Mouse (Mus musculus): ENCODE measurements around the gene Corin. TPM values are rescaled to one million over a fixed set of nuclear protein-coding genes. Genes with fewer than 3 reads are reported as not detected.

The Corin gene
- 0.62 and 1.0 TPM in 2 replicates for polyA plus RNA-seq (2016; fragmentation: Nextera tagmentation; extraction: Ambion mirVana)

DNA sequence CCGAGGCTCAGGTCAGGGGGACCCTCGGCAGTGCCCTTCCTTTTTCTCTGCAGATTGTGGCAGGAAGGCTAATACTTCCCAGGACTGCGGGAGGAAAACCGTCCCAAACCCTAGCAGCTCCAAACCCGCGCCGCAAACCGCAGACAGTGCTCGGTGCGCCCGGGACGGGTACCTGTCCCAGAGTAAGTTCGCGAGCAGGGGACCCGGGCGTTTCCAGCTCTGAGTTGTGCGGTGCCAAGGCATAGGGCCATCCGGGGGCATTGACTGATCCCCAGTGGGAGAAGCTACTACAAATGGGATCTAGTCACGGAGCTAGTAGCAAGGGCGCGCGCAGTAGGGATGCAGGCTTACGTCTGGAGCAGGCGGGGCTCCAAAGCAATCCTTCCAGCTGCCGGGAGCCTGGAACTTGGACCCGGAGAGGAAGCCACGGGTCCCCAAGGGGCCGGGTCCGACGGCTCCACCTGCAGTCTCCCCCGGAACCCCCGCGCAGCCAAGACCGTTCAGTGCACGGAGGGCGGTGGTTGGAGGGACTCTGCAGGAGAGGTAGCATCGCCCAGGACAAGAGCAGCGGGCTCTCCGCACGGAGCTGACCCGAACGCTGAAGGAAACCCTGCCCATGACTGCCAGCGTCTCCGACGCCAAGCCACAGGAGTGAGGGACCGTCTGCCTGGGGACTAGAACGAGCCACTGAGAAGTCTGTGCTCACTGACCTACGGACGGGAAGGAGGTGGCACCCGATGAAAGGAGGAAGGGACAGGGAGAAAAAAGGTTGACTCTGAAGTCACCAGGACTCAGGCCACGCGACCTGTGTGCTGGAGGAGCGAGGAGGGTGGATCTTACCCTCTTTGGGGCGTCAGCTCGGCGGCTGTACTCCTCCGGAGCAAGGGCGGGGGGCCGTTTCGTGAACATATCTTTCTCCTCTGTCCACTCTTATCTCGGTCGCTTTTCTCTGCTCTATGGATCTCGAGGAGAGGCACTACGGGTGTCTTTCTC lies at the start of gene Corin:
TSS of gene Corin (minus strand) at position 943 of the 993 bp plus-strand sequence.
- 1% methylated on average over 63 of the region's 64 CpGs for WGBS
- Histone ChIP-seq H3K9ac (peak within 1 kb of the TSS; percentile 36; the same call in 1 of the 2 replicates), H3K27me3 (peaks cover 44% of the 10 kb centered on the region), H3K4me3 (replicated peaks) (peak within 1 kb of the TSS; percentile 37), H3K36me3 (replicated peaks) (no peaks in the 10 kb centered on the region), H3K4me2 (peak within 1 kb of the TSS; percentile 56), H3K4me1 (peaks cover 13% of the 10 kb centered on the region), H3K27ac (no peak within 1 kb of the TSS), H3K9me3 (no peaks in the 10 kb centered on the region)
- no peak; the same call in 1 of the 2 replicates for ATAC-seq (ENCODE audit: low FRiP score)

DNA sequence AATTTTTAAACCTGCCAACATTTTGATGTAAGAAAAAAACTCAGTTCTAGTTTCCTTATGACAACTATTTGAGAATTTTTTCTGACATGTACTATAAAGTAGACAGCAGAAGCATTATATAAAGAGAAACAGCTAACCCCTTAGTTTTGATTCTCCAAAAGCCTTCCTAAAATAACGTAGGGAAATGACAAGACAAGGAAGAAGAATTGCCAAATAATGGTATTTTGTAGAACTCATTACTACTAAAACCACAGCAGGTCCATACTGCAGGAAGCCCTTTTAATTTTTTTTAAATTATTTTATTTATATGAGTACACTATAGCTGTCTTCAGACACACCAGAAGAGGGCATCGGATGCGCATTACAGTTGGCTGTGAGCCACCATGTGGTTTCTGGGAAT lies 46.9 kb upstream of the Corin start:
- Histone ChIP-seq H3K9ac (no peak overlapping the region), H3K4me1 (no peaks in the 10 kb centered on the region), H3K27me3 (no peaks in the 10 kb centered on the region), H3K4me2 (no peak overlapping the region), H3K9me3 (no peaks in the 10 kb centered on the region), H3K4me3 (replicated peaks) (no peak overlapping the region), H3K36me3 (replicated peaks) (peaks cover 12% of the 10 kb centered on the region), H3K27ac (no peak overlapping the region)
- no peak for ATAC-seq (ENCODE audit: low FRiP score)
- WGBS = 97% methylated on average over 3 of the region's 3 CpGs

DNA sequence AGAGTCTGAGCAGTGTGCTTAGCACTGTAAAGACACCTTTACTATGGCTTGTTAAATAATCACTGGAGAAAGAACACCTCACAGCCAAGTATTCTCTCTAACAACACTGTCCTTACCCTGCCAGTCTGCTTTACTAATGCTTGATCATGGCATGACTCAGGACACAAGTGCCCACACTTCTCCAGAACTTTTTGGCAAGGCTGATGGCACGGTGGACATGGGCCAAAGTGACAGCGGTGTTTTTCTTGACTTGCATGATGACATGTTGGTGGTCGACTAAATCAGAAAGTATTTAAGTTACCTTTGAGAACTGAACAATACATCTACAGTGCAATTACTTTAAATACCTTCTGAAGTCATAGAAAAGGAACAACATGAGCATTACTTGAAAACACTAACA lies 24.6 kb upstream of the Corin start:
- Histone ChIP-seq H3K36me3 (replicated peaks) (peaks cover 38% of the 10 kb centered on the region), H3K27ac (no peak overlapping the region), H3K4me3 (replicated peaks) (no peak overlapping the region), H3K9ac (no peak overlapping the region), H3K9me3 (no peaks in the 10 kb centered on the region), H3K4me2 (no peak overlapping the region), H3K4me1 (no peaks in the 10 kb centered on the region), H3K27me3 (no peaks in the 10 kb centered on the region)
- no peak for ATAC-seq (ENCODE audit: low FRiP score)
- 96% methylated on average over 3 of the region's 3 CpGs for WGBS

DNA sequence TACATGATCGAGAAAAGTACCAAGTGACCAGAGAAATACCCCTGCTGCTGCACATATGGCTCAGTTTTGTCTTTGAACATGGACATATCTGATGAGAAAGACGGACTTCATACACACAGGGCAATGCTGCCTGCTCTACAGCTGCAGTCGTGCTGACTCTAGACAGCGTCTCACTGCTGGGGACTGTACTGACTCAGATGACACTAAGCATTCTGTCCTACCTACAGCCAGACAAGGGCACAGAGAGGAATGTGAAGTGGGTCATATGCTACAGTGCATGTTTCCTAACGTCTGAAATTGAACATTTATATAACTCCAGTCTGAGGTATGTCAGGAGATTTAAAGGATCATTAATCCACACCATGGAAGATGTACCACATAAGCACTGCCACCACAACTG lies 9.5 kb upstream of the Corin start:
- Histone ChIP-seq H3K4me3 (replicated peaks) (no peak overlapping the region), H3K27me3 (no peaks in the 10 kb centered on the region), H3K4me1 (no peaks in the 10 kb centered on the region), H3K9me3 (no peaks in the 10 kb centered on the region), H3K36me3 (replicated peaks) (peaks cover 35% of the 10 kb centered on the region), H3K9ac (no peak overlapping the region), H3K4me2 (no peak overlapping the region), H3K27ac (no peak overlapping the region)
- no peak for ATAC-seq (ENCODE audit: low FRiP score)
- WGBS = 91% methylated on average over 5 of the region's 5 CpGs

DNA sequence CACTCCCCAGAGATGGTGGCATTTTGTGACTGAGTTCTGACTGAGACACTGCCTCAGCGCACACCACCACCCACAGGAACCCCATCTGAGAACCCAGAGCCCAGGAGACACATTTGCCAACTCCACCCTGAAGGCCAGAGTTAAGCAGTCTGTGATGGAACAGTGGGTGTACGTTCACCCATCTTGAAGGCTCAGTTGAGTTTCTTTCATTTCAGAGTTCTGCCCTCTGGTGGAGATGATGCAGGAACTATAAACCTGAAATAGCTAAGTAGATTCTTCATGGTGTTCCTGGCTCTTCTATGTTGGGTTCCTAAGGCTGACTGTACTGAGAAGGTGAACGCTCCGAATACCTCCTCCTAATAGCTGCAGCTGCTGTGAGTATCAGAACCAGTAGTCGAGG lies 1.5 kb upstream of the Corin start:
- no peak for ATAC-seq (ENCODE audit: low FRiP score)
- no peak overlapping the region for H3K4me3 ChIP-seq (replicated peaks)
- no peaks in the 10 kb centered on the region for H3K36me3 ChIP-seq (replicated peaks)
- H3K27ac ChIP-seq = no peak overlapping the region
- peaks cover 44% of the 10 kb centered on the region for H3K27me3 ChIP-seq
- H3K9ac ChIP-seq = no peak overlapping the region
- 77% methylated on average over 5 of the region's 5 CpGs for WGBS
- no peaks in the 10 kb centered on the region for H3K9me3 ChIP-seq
- H3K4me2 ChIP-seq = no peak overlapping the region
- H3K4me1 ChIP-seq = peaks cover 13% of the 10 kb centered on the region

DNA sequence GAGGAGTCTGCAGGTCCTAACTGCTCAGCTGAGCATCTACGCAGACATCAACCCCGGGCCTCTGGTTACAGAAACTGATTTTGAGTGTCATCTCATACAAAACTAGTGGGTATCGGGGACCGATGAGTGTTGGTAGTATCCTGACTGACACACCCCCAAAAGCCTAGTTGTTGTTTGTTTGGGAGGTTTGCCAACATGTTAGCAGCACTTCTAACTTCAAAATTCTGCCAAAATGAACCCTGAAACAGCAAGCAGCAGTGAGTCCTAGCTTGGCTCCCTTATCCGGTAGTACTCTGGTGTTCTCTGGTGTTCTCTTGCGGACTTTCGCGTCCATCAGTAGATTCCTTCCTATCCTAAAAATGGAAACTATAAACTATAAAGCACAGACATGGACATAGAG lies 1.5 kb downstream of the Corin start:
- no peak overlapping the region; the same call in 1 of the 2 replicates for H3K4me2 ChIP-seq
- WGBS = 76% methylated on average over 8 of the region's 8 CpGs

DNA sequence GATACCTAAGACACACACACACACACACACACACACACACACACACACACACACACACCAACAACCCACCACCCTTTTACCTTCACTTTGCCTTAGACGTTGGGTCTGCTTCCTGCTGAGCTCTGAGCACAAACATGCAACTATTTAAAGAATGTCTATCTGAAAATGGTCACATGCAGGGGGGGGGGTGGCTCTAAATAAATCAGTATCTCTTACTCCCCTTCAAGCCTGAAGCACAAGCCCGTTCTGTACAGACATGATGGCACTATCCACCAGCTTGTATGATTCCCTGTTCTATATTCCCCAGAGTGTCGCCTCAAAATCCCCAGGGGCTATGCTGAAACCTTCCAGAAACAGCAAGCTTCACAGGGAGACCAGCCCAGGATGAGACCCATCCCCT lies 2.5 kb downstream of the Corin start:
- H3K4me2 ChIP-seq = no peak overlapping the region
- no peak overlapping the region for H3K9ac ChIP-seq
- H3K27me3 ChIP-seq = peaks cover 44% of the 10 kb centered on the region
- 64% methylated on average over 3 of the region's 3 CpGs for WGBS
- no peaks in the 10 kb centered on the region for H3K36me3 ChIP-seq (replicated peaks)
- H3K4me3 ChIP-seq (replicated peaks) = no peak overlapping the region
- H3K4me1 ChIP-seq = peaks cover 13% of the 10 kb centered on the region
- ATAC-seq (ENCODE audit: low FRiP score) = no peak
- no peak overlapping the region for H3K27ac ChIP-seq
- H3K9me3 ChIP-seq = no peaks in the 10 kb centered on the region

More for the DNA sequence above, 1.5 kb downstream of the Corin start:
- ATAC-seq (ENCODE audit: low FRiP score) = no peak
- no peaks in the 10 kb centered on the region for H3K9me3 ChIP-seq
- peaks cover 44% of the 10 kb centered on the region for H3K27me3 ChIP-seq
- H3K27ac ChIP-seq = no peak overlapping the region
- no peaks in the 10 kb centered on the region for H3K36me3 ChIP-seq (replicated peaks)
- no peak overlapping the region for H3K4me3 ChIP-seq (replicated peaks)
- peaks cover 13% of the 10 kb centered on the region for H3K4me1 ChIP-seq
- no peak overlapping the region for H3K9ac ChIP-seq

DNA sequence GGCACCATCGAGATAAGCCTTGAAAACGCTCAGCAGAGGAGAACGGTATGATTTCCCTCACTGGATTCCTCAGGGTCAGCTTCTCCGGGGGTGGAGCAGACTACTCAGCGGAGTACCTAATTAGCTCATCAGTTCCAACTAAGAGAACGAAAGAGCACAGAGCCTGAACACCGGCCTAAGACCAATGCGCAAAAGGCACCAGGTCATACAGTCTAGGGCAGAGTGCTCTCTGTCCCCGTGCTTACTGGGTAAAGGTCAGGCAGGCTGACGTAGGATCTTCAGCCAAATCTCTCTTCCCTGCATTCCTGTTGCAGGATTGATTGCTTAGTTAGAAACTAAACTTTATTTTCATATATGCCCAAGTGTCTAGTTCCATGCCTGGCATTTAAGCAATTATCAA lies 6.0 kb downstream of the Corin start:
- no peak overlapping the region for H3K4me3 ChIP-seq (replicated peaks)
- H3K9me3 ChIP-seq = no peaks in the 10 kb centered on the region
- no peak overlapping the region for H3K27ac ChIP-seq
- no peak overlapping the region for H3K9ac ChIP-seq
- no peaks in the 10 kb centered on the region for H3K36me3 ChIP-seq (replicated peaks)
- ATAC-seq (ENCODE audit: low FRiP score) = no peak
- peaks cover 21% of the 10 kb centered on the region for H3K27me3 ChIP-seq
- H3K4me2 ChIP-seq = no peak overlapping the region
- peaks cover 1% of the 10 kb centered on the region; the same call in 1 of the 2 replicates for H3K4me1 ChIP-seq
- 81% methylated on average over 10 of the region's 10 CpGs for WGBS

DNA sequence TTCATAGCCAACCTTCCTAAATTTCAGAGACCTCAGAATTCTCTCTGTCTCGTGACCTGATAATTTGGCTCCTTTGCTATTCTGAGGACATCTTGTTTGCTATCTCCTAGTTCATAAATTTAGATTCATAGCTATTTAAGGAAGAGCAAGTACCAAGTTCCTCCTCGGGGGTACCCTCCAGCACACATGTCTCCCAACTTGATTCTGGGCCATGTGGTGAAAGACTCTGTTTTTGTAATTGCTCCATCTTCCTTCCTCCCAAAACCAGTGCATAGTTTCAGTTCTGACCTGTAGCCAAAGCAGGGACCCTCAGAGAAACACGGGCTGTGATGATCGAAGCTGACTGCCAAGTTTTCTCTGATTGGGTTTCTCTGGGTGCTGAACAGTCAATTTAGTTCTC lies 7.5 kb downstream of the Corin start:
- Histone ChIP-seq H3K4me3 (replicated peaks) (no peak overlapping the region), H3K27ac (no peak overlapping the region), H3K4me2 (no peak overlapping the region), H3K36me3 (replicated peaks) (no peaks in the 10 kb centered on the region), H3K27me3 (peaks cover 5% of the 10 kb centered on the region; the same call in 1 of the 2 replicates), H3K9ac (no peak overlapping the region), H3K4me1 (no peaks in the 10 kb centered on the region), H3K9me3 (no peaks in the 10 kb centered on the region)
- 87% methylated on average over 4 of the region's 4 CpGs for WGBS
- ATAC-seq (ENCODE audit: low FRiP score) = no peak

DNA sequence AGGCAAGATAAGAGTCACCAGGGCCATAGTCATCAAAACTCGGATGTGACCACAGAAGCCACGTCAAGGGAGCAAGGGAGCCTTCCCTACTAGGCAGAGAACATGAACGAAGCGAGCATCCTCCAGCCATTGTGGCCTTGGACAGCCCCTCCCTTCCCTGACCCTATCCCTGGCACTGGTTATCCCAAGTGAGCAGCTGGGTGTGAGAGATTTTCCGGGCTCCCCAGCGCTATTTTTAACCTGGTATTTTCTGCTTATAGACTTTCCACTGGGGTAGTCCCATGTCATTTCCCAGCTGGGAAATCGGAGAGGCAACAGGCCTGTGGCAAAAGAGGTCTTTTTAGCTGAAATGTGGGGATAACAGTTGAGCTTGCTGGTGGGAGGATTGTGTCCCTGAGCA lies 10.4 kb downstream of the Corin start:
- Histone ChIP-seq H3K4me2 (no peak overlapping the region), H3K4me1 (no peaks in the 10 kb centered on the region), H3K36me3 (replicated peaks) (no peaks in the 10 kb centered on the region), H3K27ac (no peak overlapping the region), H3K4me3 (replicated peaks) (no peak overlapping the region), H3K9me3 (no peaks in the 10 kb centered on the region), H3K27me3 (no peaks in the 10 kb centered on the region), H3K9ac (no peak overlapping the region)
- ATAC-seq (ENCODE audit: low FRiP score) = no peak
- 85% methylated on average over 7 of the region's 7 CpGs for WGBS

DNA sequence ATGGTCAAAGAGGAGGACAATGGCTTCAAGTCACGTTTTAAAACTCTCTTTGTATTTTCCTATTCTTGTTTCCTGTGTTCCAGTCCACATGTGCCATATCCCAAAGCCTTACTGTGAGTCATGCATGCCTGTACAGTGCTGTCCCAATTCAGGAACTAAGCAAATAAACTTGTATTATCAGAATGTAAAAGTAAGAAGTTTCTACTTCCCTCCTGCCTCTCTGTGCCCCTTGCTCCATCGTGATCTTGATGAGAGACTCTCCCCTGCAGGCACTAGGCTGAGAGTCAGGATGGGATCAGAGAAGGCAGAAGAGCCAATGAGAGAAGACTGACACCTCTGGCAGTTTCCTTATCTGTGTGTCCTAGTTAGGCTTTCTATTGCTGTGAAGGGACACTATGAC lies 13.0 kb downstream of the Corin start:
- no peak for ATAC-seq (ENCODE audit: low FRiP score)

DNA sequence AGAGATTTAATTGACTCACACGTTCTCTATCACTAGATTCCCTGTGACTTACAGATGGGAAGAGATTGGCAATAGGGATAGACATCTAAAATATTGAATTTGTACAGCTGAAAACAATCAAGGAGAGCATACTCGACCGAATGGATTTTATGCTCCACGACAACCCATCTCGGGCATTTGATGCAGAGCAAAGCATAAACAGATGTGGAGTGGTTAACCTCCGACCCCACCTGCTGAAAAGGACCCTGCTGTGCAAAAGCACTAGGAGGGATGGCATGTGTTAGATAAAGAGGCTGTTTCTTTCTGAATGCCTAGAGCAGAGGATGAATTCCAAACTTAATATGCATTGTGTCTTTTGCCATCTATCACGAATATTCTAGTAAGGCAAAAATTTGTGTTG lies 23.8 kb downstream of the Corin start:
- Histone ChIP-seq H3K4me3 (replicated peaks) (no peak overlapping the region), H3K27me3 (no peaks in the 10 kb centered on the region), H3K9ac (no peak overlapping the region), H3K9me3 (no peaks in the 10 kb centered on the region), H3K36me3 (replicated peaks) (no peaks in the 10 kb centered on the region), H3K27ac (no peak overlapping the region), H3K4me2 (no peak overlapping the region), H3K4me1 (no peaks in the 10 kb centered on the region)
- no peak for ATAC-seq (ENCODE audit: low FRiP score)
- WGBS = 39% methylated on average over 7 of the region's 7 CpGs

More for the DNA sequence above, 13.0 kb downstream of the Corin start:
- H3K4me2 ChIP-seq = no peak overlapping the region
- no peaks in the 10 kb centered on the region for H3K9me3 ChIP-seq
- no peak overlapping the region for H3K4me3 ChIP-seq (replicated peaks)
- no peak overlapping the region for H3K9ac ChIP-seq
- no peaks in the 10 kb centered on the region for H3K36me3 ChIP-seq (replicated peaks)
- 62% methylated on average over 2 of the region's 2 CpGs for WGBS
- H3K27ac ChIP-seq = no peak overlapping the region
- H3K27me3 ChIP-seq = no peaks in the 10 kb centered on the region
- H3K4me1 ChIP-seq = no peaks in the 10 kb centered on the region

All from forebrain, embryonic 12.5 days (tissue).